In genomic region chr19:5925311-5925855, GRCm38 (mm10) we compare ENCODE assay signal across 10 mouse cellular contexts. TPM values are rescaled to one million over a fixed set of nuclear protein-coding genes. Genes with fewer than 3 reads are reported as not detected.
DNase-seq lines count a peak whose midpoint lies in the region; ATAC-seq and TF ChIP-seq lines count a peak whose summit lies in the region.
"Had no signal": no experiment of that assay in that cellular context is flagged by ENCODE, and none has a peak within 500 bp of the region (broad histone marks: within the 10 kb centered on the region; RNA-seq: fewer than 3 reads in every experiment).

No protein-coding gene starts in this region.

- H3K4me1 ChIP-seq in kidney, adult 2 months (ENCODE audit: control insufficient read depth, insufficient read depth, low read length), result peaks cover 22% of the 10 kb centered on the region
- peaks cover 31% of the 10 kb centered on the region for H3K4me1 ChIP-seq in bone marrow macrophage, adult 2 months (ENCODE audit: control insufficient read depth, insufficient read depth, low read length)
- H3K4me1 ChIP-seq in hindbrain, embryonic 11.5 days (replicated peaks; ENCODE audit: control insufficient read depth, insufficient read depth, low read length), result no peaks in the 10 kb centered on the region; the same call in 1 of the 2 replicates
- peaks cover 5% of the 10 kb centered on the region; the same call in 1 of the 2 replicates for H3K4me1 ChIP-seq in midbrain, embryonic 11.5 days (ENCODE audit: control insufficient read depth, insufficient read depth, low read length)

- peak overlapping the region; percentile 95 for H3K4me2 ChIP-seq in hindbrain, embryonic 11.5 days (replicated peaks; ENCODE audit: low read depth, low read length)
- peak overlapping the region; percentile 92 for H3K4me2 ChIP-seq in midbrain, embryonic 11.5 days

- H3K27me3 ChIP-seq in kidney, adult 2 months (replicated peaks; ENCODE audit: control insufficient read depth, insufficient read depth, low read length), result no peaks in the 10 kb centered on the region
- peaks cover 6% of the 10 kb centered on the region for H3K27me3 ChIP-seq in hindbrain, embryonic 11.5 days (ENCODE audit: control insufficient read depth, insufficient read depth, low read length)
- no peaks in the 10 kb centered on the region; the same call in 1 of the 2 replicates for H3K27me3 ChIP-seq in midbrain, embryonic 11.5 days (ENCODE audit: control insufficient read depth, insufficient read depth, low read length)

- H3K9ac ChIP-seq in hindbrain, embryonic 11.5 days (ENCODE audit: low read depth, low read length), result peak overlapping the region; percentile 23; the same call in 1 of the 2 replicates
- peak overlapping the region; percentile 31; the same call in 1 of the 2 replicates for H3K9ac ChIP-seq in midbrain, embryonic 11.5 days (ENCODE audit: low read length)

- TF ChIP-seq CTCF in kidney, adult 2 months (conservative IDR thresholded peaks at IDR 0.05; ENCODE audit: insufficient read depth, insufficient read length, low read depth, low read length), result no peak
- TF ChIP-seq CTCF in bone marrow macrophage, adult 2 months (IDR thresholded peaks at IDR 0.05; ENCODE audit: low read depth, low read length), result no peak

- TF ChIP-seq POLR2A in kidney, adult 2 months (IDR thresholded peaks at IDR 0.05; ENCODE audit: low read depth, low read length), result no peak
- TF ChIP-seq POLR2A in bone marrow macrophage, adult 2 months (IDR thresholded peaks at IDR 0.05; ENCODE audit: borderline replicate concordance, low read depth, low read length), result no peak

- peak overlapping the region; percentile 66 for H3K27ac ChIP-seq in kidney, adult 2 months (ENCODE audit: insufficient read depth, low read depth, low read length)
- H3K27ac ChIP-seq in bone marrow macrophage, adult 2 months (ENCODE audit: insufficient read depth, low read depth, low read length), result no peak overlapping the region
- no peak overlapping the region for H3K27ac ChIP-seq in hindbrain, embryonic 11.5 days (ENCODE audit: low read depth, low read length)
- H3K27ac ChIP-seq in midbrain, embryonic 11.5 days (ENCODE audit: low read depth, low read length), result no peak overlapping the region

- H3K9me3 ChIP-seq in hindbrain, embryonic 11.5 days (ENCODE audit: control insufficient read depth, low read length), result no peaks in the 10 kb centered on the region
- no peaks in the 10 kb centered on the region for H3K9me3 ChIP-seq in midbrain, embryonic 11.5 days (ENCODE audit: control insufficient read depth, low read length)
- H3K9me3 ChIP-seq: G1E had no signal

- H3K4me3 ChIP-seq in kidney, adult 2 months (ENCODE audit: insufficient read depth, low read depth, low read length), result peak overlapping the region; percentile 27
- peak overlapping the region; percentile 51 for H3K4me3 ChIP-seq in bone marrow macrophage, adult 2 months (ENCODE audit: insufficient read depth, low read length)
- H3K4me3 ChIP-seq in hindbrain, embryonic 11.5 days (ENCODE audit: low read depth, low read length), result peak overlapping the region; percentile 50
- peak overlapping the region; percentile 43 for H3K4me3 ChIP-seq in midbrain, embryonic 11.5 days (ENCODE audit: low read depth, low read length)

- ATAC-seq in hindbrain, embryonic 11.5 days (ENCODE audit: low FRiP score), result no peak
- ATAC-seq in midbrain, embryonic 11.5 days (ENCODE audit: low FRiP score), result no peak
- no peak for ATAC-seq in megakaryocyte-erythroid progenitor cell, adult 5-6 weeks (replicated peaks; ENCODE audit: low FRiP score, low TSS enrichment, poor library complexity, severe bottlenecking)

- H3K36me3 ChIP-seq in kidney, adult 2 months (ENCODE audit: control insufficient read depth, insufficient read depth, low read length), result no peaks in the 10 kb centered on the region
- H3K36me3 ChIP-seq in hindbrain, embryonic 11.5 days (ENCODE audit: control insufficient read depth, insufficient read depth, low read length), result no peaks in the 10 kb centered on the region
- H3K36me3 ChIP-seq in midbrain, embryonic 11.5 days (ENCODE audit: control insufficient read depth, insufficient read depth, low read length), result no peaks in the 10 kb centered on the region

- DNase-seq in kidney, adult 2 months, result no peak
- DNase-seq in kidney, adult 9 months, result no peak
- DNase-seq in hindbrain, embryonic 11.5 days (ENCODE audit: low spot score), result peak; percentile 11
- peak; percentile 89 for DNase-seq in midbrain, embryonic 11.5 days (ENCODE audit: low spot score, missing footprints)
- DNase-seq in layer of hippocampus, postnatal 36 days, result no peak
- no peak for DNase-seq in adrenal gland, adult (ENCODE audit: inconsistent age in 2 of 2, low spot score in 1 of 2)

- 37% methylated on average over 11 of the region's 11 CpGs for WGBS in kidney, adult 2 months
- 41% methylated on average over 11 of the region's 11 CpGs for WGBS in hindbrain, embryonic 11.5 days
- 32% methylated on average over 11 of the region's 11 CpGs for WGBS in midbrain, embryonic 11.5 days

RNA-seq across cellular contexts. Expression of gene Cdc42ep2, which starts 0.8 kb away (rescaled TPM):
- polyA plus RNA-seq in kidney, adult 2 months (2012; rRNA removed), result 12.0 and 12.2 TPM in 2 replicates
- 2.5 and 2.6 TPM in 2 replicates for polyA plus RNA-seq in bone marrow macrophage, adult 2 months (2012; ENCODE audit: insufficient read depth, insufficient read length, missing spikeins)
- 3.4 TPM in 2 replicates for polyA plus RNA-seq in hindbrain, embryonic 11.5 days (2014; fragmentation: Nextera tagmentation; extraction: Ambion mirVana)
- 2.2 and 2.5 TPM in 2 replicates for polyA plus RNA-seq in midbrain, embryonic 11.5 days (2014; fragmentation: Nextera tagmentation; extraction: Ambion mirVana)
- 0.77 TPM in 1 of 2 replicates, not detected in the other for total RNA-seq in megakaryocyte-erythroid progenitor cell, adult 5-6 weeks (2014; fragmentation: Nextera tagmentation)
- not detected in 2 replicates for total RNA-seq in megakaryocyte-erythroid progenitor cell, adult 5-6 weeks (2017)
- total RNA-seq in layer of hippocampus, postnatal 36 days (2021), result 1 to 10 TPM; 4.4 to 5.5 TPM

RNA-seq across cellular contexts. Expression of gene Dpf2, which starts 12.6 kb away (rescaled TPM):
- polyA plus RNA-seq in kidney, adult 2 months (2012; rRNA removed), result 71.5 and 79.7 TPM in 2 replicates
- 69.3 and 75.2 TPM in 2 replicates for polyA plus RNA-seq in bone marrow macrophage, adult 2 months (2012; ENCODE audit: insufficient read depth, insufficient read length, missing spikeins)
- 154 and 171 TPM in 2 replicates for polyA plus RNA-seq in hindbrain, embryonic 11.5 days (2014; fragmentation: Nextera tagmentation; extraction: Ambion mirVana)
- 200 and 203 TPM in 2 replicates for polyA plus RNA-seq in midbrain, embryonic 11.5 days (2014; fragmentation: Nextera tagmentation; extraction: Ambion mirVana)
- 91.2 and 95.9 TPM in 2 replicates for total RNA-seq in megakaryocyte-erythroid progenitor cell, adult 5-6 weeks (2014; fragmentation: Nextera tagmentation)
- 75.0 and 124 TPM in 2 replicates for total RNA-seq in megakaryocyte-erythroid progenitor cell, adult 5-6 weeks (2017)
- total RNA-seq in layer of hippocampus, postnatal 36 days (2021), result 100 to 1,000 TPM in 1 of 2 experiments, 10 to 100 TPM in 1; 92.0 to 108 TPM

RNA-seq across cellular contexts. Expression of gene Tigd3, which starts 31.4 kb away (rescaled TPM):
- polyA plus RNA-seq in kidney, adult 2 months (2012; rRNA removed), result 0.52 and 0.73 TPM in 2 replicates
- polyA plus RNA-seq in bone marrow macrophage, adult 2 months (2012; ENCODE audit: insufficient read depth, insufficient read length, missing spikeins), result 0.61 and 0.70 TPM in 2 replicates
- polyA plus RNA-seq in hindbrain, embryonic 11.5 days (2014; fragmentation: Nextera tagmentation; extraction: Ambion mirVana), result 7.0 and 7.5 TPM in 2 replicates
- 7.3 and 8.3 TPM in 2 replicates for polyA plus RNA-seq in midbrain, embryonic 11.5 days (2014; fragmentation: Nextera tagmentation; extraction: Ambion mirVana)
- 5.3 and 5.9 TPM in 2 replicates for total RNA-seq in megakaryocyte-erythroid progenitor cell, adult 5-6 weeks (2014; fragmentation: Nextera tagmentation)
- 2.2 and 3.1 TPM in 2 replicates for total RNA-seq in megakaryocyte-erythroid progenitor cell, adult 5-6 weeks (2017)
- total RNA-seq in layer of hippocampus, postnatal 36 days (2021), result 1 to 10 TPM; 1.9 to 2.2 TPM

RNA-seq across cellular contexts. Expression of gene Pola2, which starts 38.6 kb away (rescaled TPM):
- 24.9 and 26.2 TPM in 2 replicates for polyA plus RNA-seq in kidney, adult 2 months (2012; rRNA removed)
- polyA plus RNA-seq in bone marrow macrophage, adult 2 months (2012; ENCODE audit: insufficient read depth, insufficient read length, missing spikeins), result 24.7 and 24.8 TPM in 2 replicates
- polyA plus RNA-seq in hindbrain, embryonic 11.5 days (2014; fragmentation: Nextera tagmentation; extraction: Ambion mirVana), result 67.7 and 68.3 TPM in 2 replicates
- 74.4 and 82.7 TPM in 2 replicates for polyA plus RNA-seq in midbrain, embryonic 11.5 days (2014; fragmentation: Nextera tagmentation; extraction: Ambion mirVana)
- total RNA-seq in megakaryocyte-erythroid progenitor cell, adult 5-6 weeks (2014; fragmentation: Nextera tagmentation), result 134 and 164 TPM in 2 replicates
- total RNA-seq in megakaryocyte-erythroid progenitor cell, adult 5-6 weeks (2017), result 62.6 and 87.0 TPM in 2 replicates
- 1 to 10 TPM; 5.3 to 5.5 TPM for total RNA-seq in layer of hippocampus, postnatal 36 days (2021)

RNA-seq across cellular contexts. Expression of gene Slc25a45, which starts 47.8 kb away (rescaled TPM):
- 52.7 and 63.4 TPM in 2 replicates for polyA plus RNA-seq in kidney, adult 2 months (2012; rRNA removed)
- 74.2 and 78.0 TPM in 2 replicates for polyA plus RNA-seq in bone marrow macrophage, adult 2 months (2012; ENCODE audit: insufficient read depth, insufficient read length, missing spikeins)
- polyA plus RNA-seq in hindbrain, embryonic 11.5 days (2014; fragmentation: Nextera tagmentation; extraction: Ambion mirVana), result 1.0 and 1.1 TPM in 2 replicates
- 1.1 and 1.8 TPM in 2 replicates for polyA plus RNA-seq in midbrain, embryonic 11.5 days (2014; fragmentation: Nextera tagmentation; extraction: Ambion mirVana)
- total RNA-seq in megakaryocyte-erythroid progenitor cell, adult 5-6 weeks (2014; fragmentation: Nextera tagmentation), result 10.0 and 20.1 TPM in 2 replicates
- total RNA-seq in megakaryocyte-erythroid progenitor cell, adult 5-6 weeks (2017), result 11.7 and 11.9 TPM in 2 replicates
- total RNA-seq in layer of hippocampus, postnatal 36 days (2021), result 1 to 10 TPM; 2.5 to 2.7 TPM
- polyA plus RNA-seq: erythroblast, embryonic 14.5 days had no signal

Comparison
In these comparisons a context has a peak if more than half of its experiments do, and no peak if none do; other contexts are left out.
1. DNase-seq: peak in hindbrain, embryonic 11.5 days (single experiment) and midbrain, embryonic 11.5 days (single experiment); none in kidney, adult 2 months (single experiment), kidney, adult 9 months (single experiment), layer of hippocampus, postnatal 36 days (0 of 2) and adrenal gland, adult (0 of 2).
2. Peak in every context shown above with its lines, with median percentiles within 50 percentile points of each other: H3K4me3 ChIP-seq.